Mouse (Mus musculus): ENCODE data around the gene Rps6ka1. TPM values are rescaled to one million over a fixed set of nuclear protein-coding genes. Genes with fewer than 3 reads are reported as not detected.

Rps6ka1 gene
- polyA plus RNA-seq, 1 experiment from 2014 or later, result 20.9 TPM

DNA sequence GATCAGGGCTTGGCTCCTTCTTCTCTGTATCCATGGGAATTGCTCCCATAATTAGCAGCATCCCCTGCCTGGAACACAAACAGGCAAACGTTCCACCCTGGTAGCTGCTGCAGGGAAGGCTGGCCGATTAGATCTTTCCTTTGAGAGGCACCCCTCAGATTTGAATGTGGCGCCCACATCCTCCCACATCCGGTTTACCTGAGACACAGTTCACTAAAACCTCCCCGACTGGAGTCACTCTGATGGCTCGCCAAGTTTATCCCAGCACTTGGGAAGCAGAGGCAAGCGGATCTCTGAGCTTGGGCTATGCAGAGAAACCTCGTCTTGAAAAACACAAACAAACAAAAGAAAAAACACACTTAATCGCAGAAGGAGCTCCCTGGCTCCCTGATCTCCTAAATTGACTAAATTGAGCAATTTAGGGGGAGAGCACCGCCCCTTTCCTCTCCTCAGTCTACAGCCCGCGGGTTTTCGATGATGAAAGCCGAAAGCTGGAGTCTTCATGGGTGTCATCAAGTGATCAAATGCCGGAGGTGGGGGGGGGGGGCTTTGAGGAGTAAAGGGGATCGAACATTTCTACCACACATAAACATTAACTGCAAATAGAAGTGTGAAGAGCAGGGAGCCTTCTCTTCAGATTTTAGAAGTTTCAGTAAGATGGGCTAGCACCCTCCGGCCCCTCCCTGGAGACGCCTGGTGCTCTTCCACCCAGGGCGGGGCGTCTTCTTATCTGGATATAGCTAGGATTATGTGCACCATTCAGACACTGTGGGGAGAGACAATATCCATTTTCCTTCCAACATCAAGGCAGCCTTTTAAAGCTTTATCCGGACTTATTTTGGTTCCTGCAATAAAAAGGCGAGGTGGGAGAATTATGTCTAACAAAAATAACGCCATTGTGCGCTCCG is 59.5 kb downstream of the Rps6ka1 start:
- no peak for ATAC-seq (ENCODE audit: low FRiP score)
- 0 out of 2 replicates have a peak overlapping the region, but pooled peaks have one; percentile 4 for H3K4me2 ChIP-seq

DNA sequence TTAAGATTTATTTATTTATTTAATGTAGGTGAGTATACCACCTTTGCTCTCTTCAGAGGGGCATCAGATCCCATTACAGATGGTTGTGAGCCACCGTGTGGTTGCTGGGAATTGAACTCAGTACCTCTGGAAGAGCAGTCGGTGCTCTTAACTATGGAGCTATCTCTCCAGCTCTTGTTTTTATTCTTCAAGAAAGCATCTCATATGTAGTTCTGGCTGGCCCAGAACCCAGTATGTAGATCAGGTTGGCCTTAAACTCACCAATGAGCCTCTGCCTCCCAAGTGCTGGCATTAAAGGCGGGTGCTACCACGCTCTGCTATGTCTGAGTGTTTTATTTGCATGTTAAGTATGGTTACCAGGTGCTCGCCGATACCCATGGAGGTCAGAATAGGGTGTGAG is 60.2 kb downstream of the Rps6ka1 start:
- H3K36me3 ChIP-seq, result no peaks in the 10 kb centered on the region
- WGBS, result 87% methylated on average over 6 of the region's 6 CpGs
- no peaks in the 10 kb centered on the region for H3K9me3 ChIP-seq
- no peak overlapping the region for H3K9ac ChIP-seq
- peaks cover 17% of the 10 kb centered on the region for H3K4me1 ChIP-seq (replicated peaks)
- no peak overlapping the region for H3K4me2 ChIP-seq
- peaks cover 5% of the 10 kb centered on the region; the same call in 1 of the 2 replicates for H3K27me3 ChIP-seq
- no peak overlapping the region for H3K4me3 ChIP-seq
- no peak for ATAC-seq (ENCODE audit: low FRiP score)
- H3K27ac ChIP-seq, result no peak overlapping the region

More for the DNA sequence above, 59.5 kb downstream of the Rps6ka1 start:
- Histone ChIP-seq H3K27ac (no peak overlapping the region), H3K27me3 (peaks cover 5% of the 10 kb centered on the region; the same call in 1 of the 2 replicates), H3K4me1 (replicated peaks) (peaks cover 17% of the 10 kb centered on the region), H3K9ac (no peak overlapping the region), H3K9me3 (no peaks in the 10 kb centered on the region), H3K4me3 (no peak overlapping the region), H3K36me3 (no peaks in the 10 kb centered on the region)
- WGBS, result 43% methylated on average over 25 of the region's 25 CpGs

DNA sequence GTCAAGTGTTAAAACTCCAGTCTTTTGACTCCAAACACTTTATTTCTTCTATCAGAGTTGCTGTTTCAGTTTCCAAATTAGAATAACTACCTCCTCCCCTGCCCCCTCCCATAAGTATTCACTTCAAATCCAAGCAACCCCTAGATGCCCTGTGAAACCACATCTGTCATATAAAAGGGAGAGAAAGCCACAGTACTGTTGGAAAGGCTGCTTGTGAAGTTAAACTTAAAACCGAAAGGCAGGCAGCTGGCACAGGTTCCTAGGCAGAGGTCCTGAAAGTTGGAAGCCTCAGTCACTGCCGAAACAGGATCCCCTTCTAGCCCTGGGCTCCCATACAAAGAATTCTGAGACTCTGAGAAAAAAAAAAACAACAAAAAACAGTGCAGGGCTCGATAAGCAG is 61.9 kb downstream of the Rps6ka1 start:
- H3K9ac ChIP-seq, result no peak overlapping the region
- H3K27me3 ChIP-seq, result peaks cover 5% of the 10 kb centered on the region; the same call in 1 of the 2 replicates
- 49% methylated on average over 3 of the region's 3 CpGs for WGBS
- H3K27ac ChIP-seq, result no peak overlapping the region
- H3K4me2 ChIP-seq, result no peak overlapping the region
- H3K4me3 ChIP-seq, result no peak overlapping the region
- H3K36me3 ChIP-seq, result no peaks in the 10 kb centered on the region
- ATAC-seq (ENCODE audit: low FRiP score), result no peak
- H3K4me1 ChIP-seq (replicated peaks), result peaks cover 17% of the 10 kb centered on the region
- H3K9me3 ChIP-seq, result no peaks in the 10 kb centered on the region

DNA sequence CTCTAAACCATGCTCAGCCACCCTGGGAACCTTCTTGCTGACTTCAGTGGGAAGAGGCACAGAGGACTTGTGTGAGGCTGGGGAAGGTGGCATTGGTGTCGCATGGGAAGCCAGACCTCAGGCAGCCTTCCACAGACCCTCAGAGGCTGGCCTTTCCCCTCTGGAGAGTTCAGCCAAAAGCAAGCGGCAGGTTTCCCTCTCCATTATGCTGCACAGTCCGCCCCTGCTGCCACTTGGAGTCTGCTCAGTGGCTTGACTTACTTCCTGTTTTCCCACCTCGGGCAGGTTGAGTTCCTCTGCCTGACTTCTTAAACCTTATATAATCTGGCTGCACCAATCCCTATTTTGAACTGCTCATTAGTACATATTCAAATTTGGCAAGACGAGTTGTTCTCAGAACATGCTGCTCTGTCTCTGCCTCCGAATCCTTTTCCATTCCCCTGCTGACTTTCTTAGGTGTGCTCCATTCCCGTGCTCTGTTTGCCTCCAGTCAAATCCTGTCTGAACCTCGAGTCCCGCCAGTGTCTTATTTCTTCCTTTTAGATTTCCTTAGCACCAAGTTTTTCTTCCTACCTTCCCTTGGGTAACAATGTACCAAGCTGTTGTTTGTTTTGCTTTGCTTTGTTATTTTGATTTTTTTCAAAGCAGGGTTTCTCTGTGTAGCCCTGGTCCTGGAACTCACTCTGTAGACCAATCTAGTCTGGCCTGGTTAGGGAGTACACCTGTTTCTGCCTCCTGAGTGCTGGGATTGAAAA is 66.6 kb downstream of the Rps6ka1 start:
- H3K27ac ChIP-seq, result no peak overlapping the region

DNA sequence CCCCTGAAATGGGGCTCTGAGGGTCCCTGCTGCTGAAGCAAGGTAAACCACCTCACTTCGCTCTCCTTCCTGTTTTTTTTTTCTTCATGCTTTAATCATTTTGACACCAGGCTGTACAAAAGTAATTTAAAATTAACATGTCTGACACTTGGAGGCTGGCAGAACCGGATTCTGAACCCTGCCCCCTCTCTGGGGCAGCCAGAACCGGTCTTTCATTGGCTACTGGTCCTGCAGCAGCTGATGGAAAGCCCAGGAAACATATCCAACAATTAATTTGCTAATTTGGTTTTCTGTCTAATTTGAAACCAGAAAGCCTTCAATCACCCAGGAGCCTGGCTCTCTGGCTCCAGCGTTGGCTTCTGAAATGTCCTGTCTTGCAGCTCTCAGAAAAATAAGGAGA is 67.4 kb downstream of the Rps6ka1 start:
- no peaks in the 10 kb centered on the region for H3K9me3 ChIP-seq
- no peak overlapping the region for H3K27ac ChIP-seq
- no peak overlapping the region for H3K4me2 ChIP-seq
- H3K27me3 ChIP-seq, result 0 out of 2 replicates have a peak, but pooled peaks cover 10% of the 10 kb centered on the region
- no peak overlapping the region for H3K4me3 ChIP-seq
- ATAC-seq (ENCODE audit: low FRiP score), result no peak
- 47% methylated on average over 4 of the region's 4 CpGs for whole genome bisulfite sequencing
- peaks cover 13% of the 10 kb centered on the region for H3K4me1 ChIP-seq (replicated peaks)
- no peak overlapping the region for H3K9ac ChIP-seq
- no peaks in the 10 kb centered on the region for H3K36me3 ChIP-seq

More for the DNA sequence above, 66.6 kb downstream of the Rps6ka1 start:
- H3K4me1 ChIP-seq (replicated peaks), result peaks cover 5% of the 10 kb centered on the region; the same call in 1 of the 2 replicates
- no peak overlapping the region for H3K4me2 ChIP-seq
- no peak overlapping the region for H3K9ac ChIP-seq
- H3K9me3 ChIP-seq, result no peaks in the 10 kb centered on the region
- H3K27me3 ChIP-seq, result 0 out of 2 replicates have a peak, but pooled peaks cover 9% of the 10 kb centered on the region
- no peak for ATAC-seq (ENCODE audit: low FRiP score)
- H3K4me3 ChIP-seq, result no peak overlapping the region
- H3K36me3 ChIP-seq, result no peaks in the 10 kb centered on the region
- 52% methylated on average over 9 of the region's 9 CpGs for WGBS

DNA sequence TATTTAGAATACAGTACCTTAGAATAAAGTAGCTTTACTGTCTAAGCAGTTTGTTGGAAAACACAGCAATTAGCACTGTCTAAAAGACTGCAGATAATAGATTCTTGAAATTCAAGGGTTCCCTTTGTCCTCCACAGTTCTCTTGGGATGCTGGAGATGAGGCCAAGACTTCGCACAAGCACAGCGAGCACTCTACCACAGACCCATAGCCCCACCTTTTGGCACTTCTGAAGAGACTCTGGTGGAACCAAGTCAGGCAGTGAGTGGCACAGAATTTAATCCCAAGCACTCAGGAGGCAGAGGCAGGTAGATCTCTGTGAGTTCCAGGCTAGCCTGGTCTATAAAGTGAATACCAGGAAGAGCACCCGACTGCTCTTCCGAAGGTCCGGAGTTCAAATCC is 70.2 kb downstream of the Rps6ka1 start:
- Histone ChIP-seq H3K4me2 (no peak overlapping the region), H3K4me1 (replicated peaks) (peaks cover 22% of the 10 kb centered on the region), H3K9ac (no peak overlapping the region), H3K9me3 (no peaks in the 10 kb centered on the region), H3K27me3 (0 out of 2 replicates have a peak, but pooled peaks cover 10% of the 10 kb centered on the region), H3K4me3 (no peak overlapping the region), H3K36me3 (no peaks in the 10 kb centered on the region), H3K27ac (no peak overlapping the region)
- WGBS, result 92% methylated on average over 5 of the region's 5 CpGs
- no peak for ATAC-seq (ENCODE audit: low FRiP score)

DNA sequence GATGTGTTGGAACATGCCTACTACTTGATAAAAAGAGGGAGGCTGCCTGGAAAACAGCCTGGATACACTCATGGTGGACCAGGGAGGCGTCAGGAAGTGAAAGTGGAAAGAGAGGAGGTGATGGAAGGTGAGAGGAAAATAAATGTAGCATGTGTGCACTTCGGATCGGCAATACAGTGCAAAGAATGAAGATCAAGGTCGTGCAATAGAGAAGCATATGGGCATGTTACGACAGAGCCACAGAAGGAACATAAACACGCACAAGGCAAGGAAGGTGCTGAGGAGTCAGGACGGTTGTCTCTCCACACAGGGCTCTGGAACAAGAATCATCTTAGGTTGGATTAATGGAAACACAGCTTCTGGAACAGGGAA is 71.1 kb downstream of the Rps6ka1 start:
- 0 out of 2 replicates have a peak overlapping the region, but pooled peaks have one; percentile 100 for H3K27ac ChIP-seq
- no peak overlapping the region; the same call in 1 of the 2 replicates for H3K9ac ChIP-seq
- H3K4me1 ChIP-seq (replicated peaks), result peaks cover 22% of the 10 kb centered on the region
- WGBS, result 35% methylated on average over 7 of the region's 7 CpGs
- H3K4me2 ChIP-seq, result peak overlapping the region; percentile 23; the same call in 1 of the 2 replicates
- H3K27me3 ChIP-seq, result 0 out of 2 replicates have a peak, but pooled peaks cover 10% of the 10 kb centered on the region
- H3K9me3 ChIP-seq, result no peaks in the 10 kb centered on the region
- ATAC-seq (ENCODE audit: low FRiP score), result no peak
- no peaks in the 10 kb centered on the region for H3K36me3 ChIP-seq
- H3K4me3 ChIP-seq, result no peak overlapping the region

DNA sequence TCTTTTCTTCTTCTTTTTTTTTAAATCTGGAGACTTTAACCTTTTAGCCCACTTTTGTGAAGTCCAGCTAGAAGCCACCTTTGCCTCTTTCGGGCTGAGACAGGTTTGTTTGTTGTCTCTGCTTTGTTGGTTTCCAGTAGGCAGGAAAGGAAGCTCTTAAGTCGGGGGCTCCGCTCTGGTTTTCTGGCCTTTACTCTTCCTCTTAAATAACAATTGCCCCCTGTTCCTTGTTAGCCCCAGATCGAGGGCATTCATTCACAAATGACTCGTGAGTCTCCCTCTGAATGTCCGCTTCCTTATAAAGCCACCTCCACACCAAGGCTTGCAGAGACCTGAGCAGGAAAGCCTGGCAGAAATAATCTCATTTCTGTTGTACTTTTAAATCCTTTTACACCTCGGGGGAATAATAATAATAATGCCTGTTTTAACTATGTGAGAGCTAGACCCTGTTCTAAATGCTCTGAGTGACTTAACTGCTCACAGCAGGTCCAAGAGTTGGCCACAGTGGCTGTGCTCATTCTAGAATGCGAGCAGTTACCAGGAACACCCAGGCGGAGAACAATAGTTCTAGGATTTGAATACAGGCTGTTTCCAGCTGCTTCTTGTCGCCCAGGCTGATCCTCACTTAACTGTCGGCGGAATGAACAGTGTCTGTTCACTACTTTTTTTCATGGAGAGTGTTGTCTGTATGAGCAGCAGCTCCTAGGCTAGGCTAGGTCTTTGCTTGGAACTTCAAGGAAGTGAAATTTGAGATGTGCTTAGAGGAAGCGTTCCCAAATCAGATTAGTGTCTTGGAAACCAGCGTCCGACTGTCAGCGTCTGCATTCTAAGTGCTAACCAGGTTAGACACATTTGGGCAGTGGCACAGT is 71.7 kb downstream of the Rps6ka1 start:
- Histone ChIP-seq H3K9me3 (no peaks in the 10 kb centered on the region), H3K9ac (no peak overlapping the region; the same call in 1 of the 2 replicates), H3K4me1 (replicated peaks) (peaks cover 22% of the 10 kb centered on the region), H3K27me3 (0 out of 2 replicates have a peak, but pooled peaks cover 10% of the 10 kb centered on the region), H3K27ac (peak overlapping the region; percentile 100), H3K4me3 (no peak overlapping the region), H3K36me3 (no peaks in the 10 kb centered on the region), H3K4me2 (peak overlapping the region; percentile 23; the same call in 1 of the 2 replicates)
- WGBS, result 5% methylated on average over 16 of the region's 16 CpGs
- no peak for ATAC-seq (ENCODE audit: low FRiP score)

DNA sequence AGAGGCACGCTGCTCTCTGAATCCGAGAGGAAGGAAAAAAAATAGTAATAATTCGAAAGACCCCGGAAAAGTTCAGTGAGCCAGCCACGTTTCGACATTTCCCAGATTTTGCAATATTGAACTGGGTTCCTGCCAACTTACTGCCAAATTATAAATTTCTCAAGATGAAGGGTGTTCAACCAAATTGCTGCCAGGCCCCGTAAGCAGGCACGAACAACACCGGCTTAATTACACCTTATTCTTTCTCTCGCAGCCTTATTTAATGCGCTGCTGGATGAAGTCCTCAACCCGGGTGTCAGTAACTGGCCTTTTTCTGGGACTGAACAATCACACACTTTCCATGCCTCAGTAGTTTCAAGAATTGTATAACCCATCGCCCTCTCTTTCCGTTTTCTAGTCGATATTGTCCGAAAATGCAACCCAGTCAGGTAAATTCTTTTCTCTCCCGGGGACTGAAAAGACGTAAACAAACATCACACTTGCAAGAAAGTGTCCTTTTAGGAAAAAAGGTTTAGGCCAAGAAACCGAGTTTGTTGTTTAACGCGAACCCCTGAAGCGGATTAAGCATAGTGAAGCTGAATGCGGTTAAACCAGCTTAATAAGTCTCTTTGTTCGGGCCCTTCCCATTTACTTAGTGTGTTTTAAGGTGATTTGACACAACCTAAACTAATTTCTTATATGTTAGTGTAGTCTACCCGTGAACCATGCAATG is 72.6 kb downstream of the Rps6ka1 start:
- no peak for ATAC-seq (ENCODE audit: low FRiP score)
- Histone ChIP-seq H3K9ac (peak overlapping the region; percentile 83; the same call in 1 of the 2 replicates), H3K27ac (peak overlapping the region; percentile 100), H3K4me3 (peak overlapping the region; percentile 68), H3K9me3 (no peaks in the 10 kb centered on the region), H3K36me3 (no peaks in the 10 kb centered on the region), H3K4me2 (peak overlapping the region; percentile 55), H3K4me1 (replicated peaks) (peaks cover 22% of the 10 kb centered on the region), H3K27me3 (0 out of 2 replicates have a peak, but pooled peaks cover 10% of the 10 kb centered on the region)
- WGBS, result 6% methylated on average over 25 of the region's 25 CpGs

DNA sequence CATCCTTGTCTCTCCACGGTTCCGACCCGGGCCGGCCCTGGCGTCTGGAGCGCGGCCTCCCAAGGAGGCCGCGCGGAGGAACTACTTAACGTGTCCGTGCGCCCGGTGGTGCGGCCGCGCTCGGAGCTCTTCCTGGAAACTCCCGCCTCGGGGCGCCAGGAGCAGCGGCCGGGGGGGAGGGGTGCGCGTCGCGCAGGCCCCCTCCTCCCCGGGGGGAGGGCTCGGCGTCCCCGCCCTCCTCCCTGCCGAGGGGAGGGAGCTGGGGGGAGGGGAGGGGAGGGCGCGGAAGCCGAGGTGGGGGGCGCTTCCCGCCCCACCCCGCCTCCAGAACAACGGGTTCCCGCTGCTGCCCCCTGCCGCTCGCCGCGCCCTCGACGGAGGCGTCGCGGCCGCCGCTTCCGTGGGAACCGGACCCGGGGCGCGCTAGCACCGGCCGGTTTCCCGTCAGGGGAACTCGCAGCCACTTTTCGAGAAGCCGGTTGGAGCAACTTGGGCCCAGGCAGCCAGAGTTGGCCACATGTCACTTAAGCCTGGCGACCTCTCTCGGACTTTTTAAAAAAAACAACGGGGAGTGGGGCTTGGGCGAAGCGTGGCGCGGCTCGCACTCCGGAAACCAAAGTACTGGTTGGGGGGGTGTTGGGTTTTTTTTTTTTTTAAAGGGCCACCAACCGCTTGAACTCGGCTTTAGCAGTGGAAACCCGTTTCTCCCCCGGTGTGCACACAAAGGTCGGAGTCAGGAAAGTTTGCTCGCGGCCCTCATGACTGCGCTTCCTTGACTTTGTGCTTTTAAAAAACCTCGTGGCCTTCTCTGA is 73.4 kb downstream of the Rps6ka1 start:
- Histone ChIP-seq H3K4me1 (replicated peaks) (peaks cover 22% of the 10 kb centered on the region), H3K36me3 (no peaks in the 10 kb centered on the region), H3K27me3 (0 out of 2 replicates have a peak, but pooled peaks cover 10% of the 10 kb centered on the region), H3K4me3 (peak overlapping the region; percentile 68), H3K9me3 (no peaks in the 10 kb centered on the region), H3K9ac (peak overlapping the region; percentile 83), H3K4me2 (peak overlapping the region; percentile 55), H3K27ac (peak overlapping the region; percentile 100)
- WGBS, result under 1% methylated on average over 45 of the region's 80 CpGs
- peak; percentile 71 for ATAC-seq (ENCODE audit: low FRiP score)

Data from hindbrain, embryonic 13.5 days (tissue).